Mouse (Mus musculus) cortical plate, adult 2 months (tissue): ENCODE data around the gene Irgc1.

Experiments
- CTCF ChIP-seq: fragments of 200-500 bp; IDR thresholded peaks from 2 replicates; pipeline ENCODE4 v1.5.1; 2011; ENCODE audit warnings: mild to moderate bottlenecking, control low read depth, low read length; ENCODE audit not compliant: insufficient read depth; ENCODE audit errors: extremely low read depth
- POLR2A ChIP-seq: fragments of 200-500 bp; IDR thresholded peaks from 2 replicates; pipeline ENCODE4 v1.6.1; 2011; ENCODE audit warnings: mild to moderate bottlenecking, low read length, control low read depth; ENCODE audit not compliant: insufficient read depth; ENCODE audit errors: extremely low read depth

DNA sequence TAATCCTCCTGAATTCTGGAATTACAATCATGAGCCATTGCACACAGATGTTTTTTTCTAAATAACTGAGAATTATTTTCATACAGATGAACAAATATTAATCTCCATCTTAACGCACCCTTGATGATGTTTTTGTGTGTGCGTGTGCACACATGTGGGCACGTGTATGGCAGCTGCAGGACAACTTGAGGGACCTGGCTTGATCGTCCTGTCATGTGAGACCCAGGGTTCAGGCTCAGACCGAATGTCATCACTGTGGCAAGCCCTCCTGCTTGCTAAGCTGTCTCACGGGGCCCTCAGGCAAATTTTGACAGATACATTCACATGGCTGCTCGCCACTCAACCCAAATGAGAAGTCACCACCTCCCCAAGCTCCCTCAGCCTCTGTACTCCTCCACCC lies 61.6 kb downstream of the Irgc1 start:
- TF ChIP-seq CTCF, result no peak
- TF ChIP-seq POLR2A, result no peak
